In the genomic region with DNA sequence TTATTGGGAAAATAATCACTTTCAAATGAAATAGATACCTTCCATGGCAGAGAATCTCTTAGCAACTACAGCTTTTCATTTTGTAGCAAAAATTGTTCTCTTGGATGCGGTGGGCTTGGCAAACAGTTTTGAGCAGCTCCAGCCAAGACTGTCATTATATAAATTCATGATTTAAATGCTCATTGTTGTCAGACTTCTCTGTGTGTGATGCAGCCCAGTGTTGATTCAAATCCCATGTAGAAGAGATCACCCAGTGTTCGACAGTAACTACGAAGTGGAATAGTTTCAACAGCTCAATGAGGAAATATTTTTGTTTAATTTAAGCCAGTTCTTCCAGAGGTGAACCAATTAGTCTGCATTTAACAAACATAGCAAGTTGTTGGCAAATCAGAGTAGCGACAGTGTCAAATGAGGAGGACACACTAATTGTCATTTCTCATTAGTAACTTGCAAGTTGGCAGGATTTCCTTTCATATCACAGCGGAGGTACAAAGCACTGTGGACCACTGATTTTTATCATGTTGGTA, we compare ENCODE assay signal across 13 mouse cellular contexts. TPM values are rescaled to one million over a fixed set of nuclear protein-coding genes. Genes with fewer than 3 reads are reported as not detected.
"Had no signal": no experiment of that assay in that cellular context is flagged by ENCODE, and none has a peak within 500 bp of the region (broad histone marks: within the 10 kb centered on the region; RNA-seq: fewer than 3 reads in every experiment).

No protein-coding gene starts in this region.

- H3K9ac ChIP-seq: limb, embryonic 15.5 days; liver, embryonic 13.5 days; midbrain, embryonic 12.5 days; neural tube, embryonic 13.5 days had no signal

- H3K4me2 ChIP-seq: limb, embryonic 15.5 days; liver, embryonic 13.5 days; midbrain, embryonic 12.5 days; neural tube, embryonic 13.5 days had no signal

- H3K27ac ChIP-seq: kidney, postnatal 0 days; limb, embryonic 15.5 days; liver, embryonic 13.5 days; midbrain, embryonic 12.5 days; neural tube, embryonic 13.5 days had no signal

- H3K27me3 ChIP-seq: limb, embryonic 15.5 days; liver, embryonic 13.5 days; midbrain, embryonic 12.5 days; neural tube, embryonic 13.5 days had no signal

- H3K4me3 ChIP-seq: limb, embryonic 15.5 days; liver, embryonic 13.5 days; midbrain, embryonic 12.5 days; neural tube, embryonic 13.5 days had no signal

- DNase-seq: kidney, adult 8-10 months; kidney, postnatal 36 days; liver, embryonic 13.5 days; lung, adult 18-20 months; right cerebral cortex, adult 18-20 months; right cerebral cortex, postnatal 25 days; thymus, postnatal 36 days had no signal

- H3K4me1 ChIP-seq: limb, embryonic 15.5 days; liver, embryonic 13.5 days; midbrain, embryonic 12.5 days; neural tube, embryonic 13.5 days had no signal

- H3K9me3 ChIP-seq: limb, embryonic 15.5 days; liver, embryonic 13.5 days; midbrain, embryonic 12.5 days; neural tube, embryonic 13.5 days had no signal

- H3K36me3 ChIP-seq: limb, embryonic 15.5 days; liver, embryonic 13.5 days; midbrain, embryonic 12.5 days; neural tube, embryonic 13.5 days had no signal

- ATAC-seq: midbrain, embryonic 16.5 days had no signal

RNA-seq across cellular contexts. Expression of gene Lin7a, which starts 39.5 kb away (rescaled TPM):
- total RNA-seq: megakaryocyte-erythroid progenitor cell, adult 5-6 weeks had no signal
